Mouse (Mus musculus): ENCODE results near the gene Hsf2bp.

DNA sequence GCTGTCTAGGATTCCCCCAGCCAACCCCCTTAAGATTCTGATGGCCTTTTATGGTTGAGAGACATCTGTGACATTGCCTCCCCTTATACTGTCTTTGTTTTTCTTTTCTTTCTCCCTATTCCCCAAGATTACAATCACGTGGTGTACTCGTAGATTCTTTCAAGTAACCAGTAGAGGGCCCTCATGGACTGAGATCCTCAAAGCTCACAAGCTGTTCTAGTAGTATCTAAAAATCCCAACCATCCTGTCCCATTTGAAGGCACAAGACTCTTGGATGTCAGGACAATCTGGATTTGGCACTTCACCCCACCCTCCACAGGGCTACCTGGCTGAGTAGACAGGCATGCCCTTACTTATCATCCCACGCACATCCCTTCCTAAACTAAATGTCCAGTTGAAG lies 8.5 kb downstream of the Hsf2bp start:
- TF ChIP-seq RCOR1 (IDR thresholded peaks at IDR 0.05; ENCODE audit: low read depth, low read length) (no peak), MAX (IDR thresholded peaks at IDR 0.05; ENCODE audit: low read length) (peak; percentile 86), ZC3H11A (IDR thresholded peaks at IDR 0.05; ENCODE audit: low read depth, low read length) (peak; percentile 70), EP300 (IDR thresholded peaks at IDR 0.05; ENCODE audit: low read depth in 1 of 2, low read length in 2 of 2) (no peak), CTCF (IDR thresholded peaks at IDR 0.05 in 2 of 3, conservative IDR thresholded peaks at IDR 0.05 in 1 of 3; ENCODE audit: control insufficient read depth in 1 of 3, insufficient read depth in 1 of 3, low read depth in 2 of 3, low read length in 3 of 3, poor library complexity in 1 of 3, severe bottlenecking in 1 of 3) (peak; percentile 12 to 84 (median 47); a peak in 5 of 6 replicates), TBP (IDR thresholded peaks at IDR 0.05; ENCODE audit: low read depth, low read length) (no peak)

All from MEL (cell line).